Mouse (Mus musculus): ENCODE data around the gene Scrn1.

GRCm38 (mm10) chr6:54485435-54485901, 80.8 kb downstream of the Scrn1 start:
- TF ChIP-seq CTCF (IDR thresholded peaks at IDR 0.05): no peak
- TF ChIP-seq EP300 (IDR thresholded peaks at IDR 0.05): no peak

Measured in lung, postnatal 0 days (tissue).